Mouse (Mus musculus): ENCODE results near the gene A930033H14Rik.

DNA sequence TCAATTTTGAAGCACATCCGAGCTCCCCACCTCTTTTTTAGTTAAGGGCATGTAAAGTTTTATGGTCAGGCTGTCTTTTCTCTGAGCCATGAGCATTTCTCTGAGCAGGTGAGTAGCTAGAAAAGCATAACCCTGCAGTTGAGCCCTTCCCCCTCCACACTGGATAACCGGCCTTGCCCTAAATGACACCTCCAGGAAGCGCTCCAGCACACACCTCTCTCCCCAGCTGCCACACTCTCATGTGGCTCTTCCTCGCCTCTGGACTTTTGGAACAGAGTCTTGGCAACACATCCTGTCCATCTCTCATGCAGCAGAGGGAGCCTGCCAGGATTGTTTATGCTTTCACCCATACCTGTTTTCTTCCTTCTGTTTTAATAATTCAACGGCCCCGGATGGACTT, 7.4 kb upstream of the A930033H14Rik start:
- TF ChIP-seq CTCF (IDR thresholded peaks at IDR 0.05; ENCODE audit: extremely low read depth, insufficient read length, insufficient replicate concordance, low read depth, low read length): no peak
- TF ChIP-seq POLR2A (IDR thresholded peaks at IDR 0.05; ENCODE audit: low read depth, low read length): no peak

Data from small intestine, adult 2 months (tissue).